Mouse (Mus musculus) E14TG2a.4 (cell line): ENCODE measurements around the gene Olfr834.

Experiments used
- CTCF ChIP-seq: conservative IDR thresholded peaks from 2 replicates; pipeline ENCODE4 v1.5.1; 2014; ENCODE audit warnings: low read length
- NANOG ChIP-seq: IDR thresholded peaks from 2 replicates; pipeline ENCODE4 v1.6.1; 2014; ENCODE audit warnings: borderline replicate concordance, low read length, mixed read lengths
- POU5F1 ChIP-seq: IDR thresholded peaks from 2 replicates; pipeline ENCODE4 v1.6.1; 2014; ENCODE audit warnings: low read length, borderline replicate concordance

DNA sequence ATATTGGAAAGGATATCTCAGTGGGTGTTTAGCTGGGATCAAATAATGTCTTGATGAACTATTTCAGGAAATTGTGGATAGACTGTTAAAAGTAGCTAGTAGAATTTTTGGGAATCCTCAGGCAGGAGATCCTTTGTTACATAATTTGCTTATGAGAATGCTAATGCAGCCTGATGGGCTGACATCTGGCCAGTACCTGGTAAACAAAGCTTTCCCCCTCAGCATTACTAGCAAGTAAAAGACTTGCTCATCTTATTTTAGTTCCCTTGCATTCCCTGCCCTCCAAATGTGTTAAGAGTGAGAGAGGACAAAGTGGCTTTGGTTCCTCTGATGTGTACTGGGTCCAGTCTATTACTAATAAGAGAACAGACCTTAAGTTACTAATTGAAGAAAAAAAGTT lies 25.8 kb upstream of the Olfr834 start:
- TF ChIP-seq CTCF: no peak
- TF ChIP-seq POU5F1: no peak
- TF ChIP-seq NANOG: no peak
